Mouse (Mus musculus): ENCODE data around the gene H2-D1.

DNA sequence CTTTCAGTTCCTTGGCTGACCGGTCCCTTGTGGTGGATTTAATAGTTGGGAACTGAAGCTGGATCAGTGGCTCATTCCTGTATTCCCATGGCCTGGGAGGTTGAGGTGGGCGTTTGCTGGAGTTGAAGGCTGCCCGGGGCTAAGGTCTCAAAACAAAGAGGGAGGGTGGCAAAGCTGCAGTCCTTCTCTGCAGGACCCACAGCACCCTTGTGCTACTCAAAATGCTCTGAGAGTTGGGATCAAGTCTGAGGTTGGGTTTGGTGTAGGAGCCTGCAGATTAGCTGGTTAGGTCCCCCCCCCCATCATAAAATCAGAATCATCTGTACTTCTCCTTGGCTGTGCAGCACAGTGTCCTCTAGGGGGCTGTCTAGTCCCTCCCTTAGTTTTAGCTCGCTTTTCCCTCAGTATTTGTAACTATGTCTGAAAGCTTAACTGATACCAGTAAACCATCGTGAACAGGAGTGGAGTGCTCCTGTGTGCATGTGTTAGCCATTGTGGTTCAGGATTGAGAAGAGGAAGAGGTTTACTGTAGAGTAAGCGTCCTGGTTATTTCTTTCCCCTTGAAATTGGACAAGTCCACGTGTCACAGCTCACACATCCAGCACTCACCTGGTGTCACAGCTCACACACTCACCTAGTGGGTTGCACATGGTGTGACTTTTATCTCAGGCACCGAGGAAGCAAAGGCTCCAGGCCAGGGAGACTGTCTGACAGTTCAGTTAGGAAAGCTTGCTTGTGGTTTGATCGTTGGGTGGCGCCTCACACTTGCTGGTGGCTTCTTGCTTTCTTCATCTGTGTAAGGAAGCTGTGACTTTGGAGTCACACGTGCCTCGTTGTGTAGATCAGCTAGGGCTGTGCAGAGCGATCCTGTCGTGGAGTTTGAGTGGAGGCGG is 16.6 kb upstream of the H2-D1 start:
- peak; percentile 16; the same call in 1 of the 2 replicates for TF ChIP-seq CTCF (IDR thresholded peaks at IDR 0.05; ENCODE audit: low read depth, low read length)
- TF ChIP-seq POLR2A (IDR thresholded peaks at IDR 0.05; ENCODE audit: extremely low read depth, insufficient read depth, low read length): no peak

Measured in liver, adult 2 months (tissue).